Mouse (Mus musculus) cortical plate, adult 2 months (tissue): ENCODE data around the gene Pex14. TPM values are rescaled to one million over a fixed set of nuclear protein-coding genes. Genes with fewer than 3 reads are reported as not detected.
A peak's percentile ranks its signal among the peaks of the same experiment; 100 is the strongest.

Source experiments
- H3K27ac ChIP-seq: fragments of 200-500 bp; 2 replicates; pipeline ENCODE4 v1.5.1; 2012; ENCODE audit warnings: low read length, control low read depth, inconsistent platforms; ENCODE audit not compliant: insufficient read depth
- H3K4me1 ChIP-seq: fragments of 200-500 bp; 2 replicates; pipeline ENCODE4 v1.6.1; 2011; ENCODE audit warnings: low read length; ENCODE audit not compliant: control insufficient read depth, insufficient read depth
- H3K4me3 ChIP-seq: fragments of 200-500 bp; 2 replicates; pipeline ENCODE4 v1.5.1; 2011; ENCODE audit warnings: mild to moderate bottlenecking, low read length, control low read depth; ENCODE audit not compliant: insufficient read depth
- CTCF ChIP-seq: fragments of 200-500 bp; IDR thresholded peaks from 2 replicates; pipeline ENCODE4 v1.5.1; 2011; ENCODE audit warnings: mild to moderate bottlenecking, control low read depth, low read length; ENCODE audit not compliant: insufficient read depth; ENCODE audit errors: extremely low read depth
- POLR2A ChIP-seq: fragments of 200-500 bp; IDR thresholded peaks from 2 replicates; pipeline ENCODE4 v1.6.1; 2011; ENCODE audit warnings: mild to moderate bottlenecking, low read length, control low read depth; ENCODE audit not compliant: insufficient read depth; ENCODE audit errors: extremely low read depth
- polyA plus RNA-seq: library from polyadenylated mRNA; depleted of rRNA; stranded (reverse); fragments of >200 nt; gene quantifications from 2 replicates; pipeline ENCODE4 v1.2.3, GENCODE M21; 2012

The Pex14 gene
- polyA plus RNA-seq, 1 experiment: 42.4 TPM

DNA sequence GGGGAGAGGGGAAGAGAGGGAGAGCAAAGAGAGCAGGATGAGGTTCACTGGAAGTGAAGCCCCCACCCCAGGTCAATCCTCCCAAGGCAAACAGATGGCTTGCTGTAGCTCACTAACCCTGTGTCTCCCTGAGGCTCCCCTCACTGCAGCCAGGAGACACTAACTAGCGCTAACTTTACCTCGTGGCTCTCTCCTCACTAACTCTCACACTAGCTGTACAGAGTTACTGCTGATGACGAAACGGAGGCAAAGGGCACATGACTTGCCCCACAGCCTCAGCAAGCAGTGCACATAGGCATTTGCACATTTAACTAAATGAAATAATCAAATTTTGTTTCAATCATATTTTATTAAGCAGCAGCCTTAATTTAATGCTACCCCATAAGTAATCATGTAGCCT is 21.4 kb downstream of the Pex14 start:
- no peaks in the 10 kb centered on the region for H3K4me1 ChIP-seq
- no peak overlapping the region for H3K4me3 ChIP-seq
- no peak overlapping the region for H3K27ac ChIP-seq
- TF ChIP-seq POLR2A (no peak), CTCF (no peak)

DNA sequence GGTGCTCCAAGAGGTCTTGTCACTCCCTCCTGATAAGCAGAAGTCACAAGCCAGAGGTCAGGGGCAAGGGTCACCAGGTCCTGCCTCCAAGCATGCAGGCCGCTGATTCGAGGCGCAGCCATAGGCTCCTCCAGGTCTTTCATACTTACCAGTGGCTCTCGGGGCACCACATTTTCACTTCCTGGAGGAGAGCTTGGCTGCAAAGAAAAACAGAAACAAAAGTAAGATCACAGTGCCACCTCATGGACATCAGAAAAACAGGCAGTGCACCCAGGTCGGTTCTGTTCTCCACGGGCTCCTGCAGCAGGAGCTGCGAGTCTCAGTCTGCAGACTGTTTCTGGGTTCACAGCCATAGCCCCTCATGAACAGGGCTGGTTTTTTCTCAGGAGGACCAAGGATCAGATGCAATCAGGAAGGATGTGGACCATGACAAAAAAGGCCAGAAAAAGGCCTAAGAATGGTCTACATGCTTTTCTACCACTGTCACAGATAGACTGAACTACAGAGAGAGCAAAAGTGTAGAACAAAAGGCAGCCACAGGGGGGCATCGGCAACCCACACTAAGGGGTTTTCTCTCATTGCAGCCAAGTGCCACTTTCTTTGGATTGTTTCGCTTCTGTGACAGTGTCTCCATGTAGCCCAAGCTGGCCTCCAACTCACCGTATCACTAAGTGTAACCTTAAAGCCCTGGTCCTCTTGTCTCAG is 23.7 kb downstream of the Pex14 start:
- no peaks in the 10 kb centered on the region for H3K4me1 ChIP-seq
- H3K27ac ChIP-seq: no peak overlapping the region
- H3K4me3 ChIP-seq: no peak overlapping the region
- TF ChIP-seq POLR2A (no peak), CTCF (peak; percentile 67)

DNA sequence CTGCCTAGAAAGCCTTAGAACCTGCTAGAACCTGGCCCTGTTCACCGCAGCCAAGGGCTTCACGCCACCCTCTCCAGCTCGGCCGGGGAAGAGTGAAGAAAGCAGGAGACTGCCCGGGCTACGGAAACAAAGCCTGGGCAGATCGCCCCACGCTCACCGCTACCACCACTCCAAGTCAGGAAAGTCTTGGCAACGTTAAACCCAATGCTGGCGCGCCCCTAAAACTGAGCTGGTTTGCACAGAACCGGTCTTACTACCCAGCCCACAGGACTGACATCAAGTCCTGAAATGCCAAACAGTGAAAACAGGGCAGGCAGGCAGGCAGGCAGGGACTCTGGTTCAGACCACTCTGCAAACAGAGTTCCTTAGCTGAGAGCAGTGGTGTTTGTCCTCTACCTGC is 24.6 kb downstream of the Pex14 start:
- no peak overlapping the region for H3K4me3 ChIP-seq
- H3K4me1 ChIP-seq: no peaks in the 10 kb centered on the region
- no peak overlapping the region for H3K27ac ChIP-seq
- TF ChIP-seq POLR2A: no peak

DNA sequence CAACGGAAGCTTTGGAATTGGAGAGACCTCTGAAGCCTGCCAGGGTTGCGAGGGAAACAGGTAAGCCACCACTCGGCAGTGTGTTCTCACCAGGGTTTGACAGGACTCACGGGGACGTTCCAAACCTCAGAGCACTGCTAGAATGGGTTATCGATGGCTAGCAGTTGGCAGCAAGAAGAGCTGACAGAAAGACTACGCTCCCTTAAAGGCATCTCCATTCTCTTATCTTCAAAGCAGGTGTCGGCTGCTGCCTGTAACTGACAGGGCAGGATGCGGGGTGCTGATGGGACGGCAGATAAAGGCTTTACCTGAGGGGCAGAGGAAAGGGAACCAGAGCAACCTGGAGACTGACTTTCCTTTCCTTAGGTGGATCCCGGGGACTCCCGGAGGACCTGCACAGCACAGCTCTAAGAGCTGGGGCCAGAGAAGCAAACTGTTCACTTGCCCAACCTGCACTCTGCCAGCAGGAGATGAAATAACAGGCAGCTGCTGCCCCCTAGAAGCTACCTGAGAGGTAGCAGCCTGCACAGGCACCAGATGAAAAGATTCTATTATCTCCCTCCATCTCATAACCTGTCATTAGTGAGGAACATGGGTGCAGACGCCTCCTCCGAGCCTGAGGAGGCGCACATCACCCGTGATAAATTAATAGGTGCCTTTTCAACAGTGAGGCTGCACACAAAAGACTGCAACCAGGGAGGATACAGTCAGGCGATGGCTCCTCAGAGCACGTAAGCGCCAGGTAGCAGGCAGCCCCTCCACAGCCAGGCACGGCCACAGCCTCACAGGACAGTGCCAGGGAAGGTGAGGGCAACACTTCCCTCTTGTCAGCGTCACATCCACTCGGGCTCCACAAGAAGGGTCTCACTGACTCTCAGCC is 32.8 kb downstream of the Pex14 start:
- Histone ChIP-seq H3K27ac (no peak overlapping the region), H3K4me1 (no peaks in the 10 kb centered on the region), H3K4me3 (no peak overlapping the region)
- TF ChIP-seq CTCF (peak; percentile 44), POLR2A (no peak)

DNA sequence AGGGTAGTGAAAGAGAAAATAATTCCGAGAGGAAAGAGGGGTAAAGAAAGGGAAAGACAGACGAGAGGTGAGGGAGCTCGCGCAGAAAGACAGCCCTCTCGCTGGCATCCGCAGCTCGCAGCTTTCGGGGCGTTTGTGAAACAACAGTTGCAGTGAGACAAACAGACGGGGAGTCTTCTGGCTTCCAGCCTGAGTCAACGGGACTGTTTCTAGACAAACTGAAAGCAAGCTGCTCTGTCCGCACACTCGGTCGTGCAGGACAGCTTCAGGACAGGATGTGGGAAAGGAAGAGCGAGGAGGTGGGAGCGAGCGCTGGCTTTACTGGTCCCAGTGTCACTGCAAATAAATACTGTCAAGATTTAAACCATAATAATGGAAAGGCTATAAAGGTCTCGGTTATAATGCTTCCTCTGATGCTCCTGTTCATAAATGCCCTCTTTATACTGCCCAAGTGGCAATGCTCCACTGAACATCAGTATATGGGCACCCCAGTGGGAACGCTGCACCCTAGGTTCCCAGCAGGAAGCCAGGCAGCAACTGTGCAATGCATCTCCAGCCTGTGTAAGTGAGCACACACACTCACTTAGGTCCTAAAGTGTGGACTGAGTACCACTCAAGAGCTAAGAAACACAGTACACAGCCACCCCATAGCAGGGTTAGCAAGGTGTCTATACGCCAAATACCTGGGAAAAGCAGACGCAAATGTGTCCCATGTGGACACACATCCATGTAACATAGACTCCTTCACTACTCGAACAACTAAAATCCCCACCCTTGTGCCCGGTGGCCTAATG is 35.4 kb downstream of the Pex14 start:
- Histone ChIP-seq H3K4me3 (no peak overlapping the region), H3K27ac (no peak overlapping the region), H3K4me1 (peaks cover 4% of the 10 kb centered on the region)
- no peak for TF ChIP-seq POLR2A
- no peak for TF ChIP-seq CTCF

DNA sequence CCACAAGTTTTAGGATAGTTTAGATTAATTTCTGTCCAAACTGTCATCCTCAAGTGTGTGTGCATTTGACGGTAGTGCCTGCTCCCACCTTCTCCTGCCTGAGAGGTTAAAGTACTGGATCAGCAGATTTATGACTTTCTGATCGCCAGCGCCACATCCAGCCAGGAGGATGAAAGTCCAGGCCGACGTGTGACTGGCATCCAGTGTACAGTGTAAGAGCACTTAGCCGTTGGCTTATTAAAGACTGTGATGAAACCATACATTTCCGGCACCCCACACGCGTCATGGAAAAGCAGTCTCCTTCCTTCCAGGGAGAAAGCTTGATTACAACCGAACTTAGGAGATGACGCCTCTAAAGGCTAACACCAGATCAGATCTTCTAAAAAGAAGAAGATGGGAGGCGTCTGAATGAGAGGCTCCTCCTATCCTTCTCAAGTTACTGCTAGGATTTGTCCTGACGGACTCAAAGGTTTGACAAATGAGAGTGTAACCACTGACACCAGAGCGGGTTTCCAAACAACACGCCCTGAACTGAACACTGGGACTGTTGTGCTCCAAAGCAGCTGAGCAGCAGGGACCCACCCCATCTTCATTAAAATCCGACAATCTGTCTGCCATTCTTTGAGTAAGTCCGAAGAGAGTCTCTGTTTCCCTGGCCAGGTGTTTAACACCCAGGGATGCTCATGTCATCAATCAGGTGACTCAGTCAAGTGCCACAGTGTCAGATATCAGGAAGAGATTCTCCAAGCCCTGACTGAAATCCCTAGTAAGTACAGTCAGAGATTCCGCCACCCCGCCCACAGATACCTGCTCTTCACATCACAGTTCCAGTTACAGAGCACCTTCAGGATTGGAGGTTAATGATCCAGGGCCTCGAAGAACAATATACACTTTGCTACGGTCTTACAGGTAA is 37.0 kb downstream of the Pex14 start:
- no peak for TF ChIP-seq POLR2A
- TF ChIP-seq CTCF: no peak
- Histone ChIP-seq H3K27ac (no peak overlapping the region), H3K4me1 (peaks cover 9% of the 10 kb centered on the region), H3K4me3 (no peak overlapping the region)

DNA sequence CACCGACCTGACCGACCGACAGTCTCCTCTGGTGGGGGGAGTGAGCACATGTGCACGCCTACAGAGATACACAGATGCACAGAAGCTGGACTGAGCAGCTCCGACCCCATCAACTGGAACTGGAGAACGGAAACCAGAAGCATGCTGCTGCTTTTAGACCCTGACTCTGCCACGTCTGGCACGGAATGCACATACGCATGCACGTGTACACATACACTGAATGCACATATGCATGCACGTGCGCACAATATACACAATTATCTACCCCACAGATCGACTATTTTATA is 38.3 kb downstream of the Pex14 start:
- Histone ChIP-seq H3K27ac (no peak overlapping the region), H3K4me3 (no peak overlapping the region), H3K4me1 (peaks cover 9% of the 10 kb centered on the region)
- TF ChIP-seq CTCF: no peak
- no peak for TF ChIP-seq POLR2A

DNA sequence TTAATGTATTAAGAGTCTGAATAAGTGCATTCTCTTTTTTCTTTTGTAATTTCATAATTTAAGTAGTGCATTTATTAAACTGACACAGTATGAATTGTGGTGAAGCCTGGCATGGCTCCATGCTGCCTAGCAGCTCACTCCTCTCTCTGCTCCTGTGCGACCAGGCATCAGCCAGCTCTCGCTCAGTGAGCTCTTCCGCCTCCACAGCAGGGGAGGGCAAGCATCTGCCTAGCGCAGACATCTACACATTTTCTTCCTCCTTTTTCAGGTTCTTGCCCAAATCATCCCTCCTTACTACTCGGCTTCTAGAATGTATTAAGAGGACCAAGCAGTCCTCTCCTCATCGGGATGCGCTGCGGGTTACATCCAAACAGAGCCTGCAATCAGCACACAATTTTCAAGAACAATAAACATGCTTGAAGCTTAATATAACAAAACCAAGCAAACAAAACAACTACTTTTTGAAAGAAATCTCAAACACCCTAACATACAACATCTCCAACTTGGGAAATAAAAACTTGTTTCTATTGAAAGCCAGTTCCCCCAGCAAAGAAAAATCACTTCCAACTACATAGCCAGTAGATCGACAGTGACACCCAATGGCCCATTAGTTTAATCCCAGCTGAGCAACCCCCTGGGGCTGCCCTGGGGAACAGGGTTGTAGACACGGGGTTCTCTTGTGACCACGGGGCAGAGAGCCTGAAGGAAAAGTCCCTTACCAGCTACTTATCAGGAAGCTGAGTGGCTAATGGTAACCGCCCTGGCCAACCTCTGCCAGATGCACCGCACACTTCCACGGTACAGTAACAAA is 38.9 kb downstream of the Pex14 start:
- H3K4me3 ChIP-seq: no peak overlapping the region
- no peak overlapping the region for H3K27ac ChIP-seq
- TF ChIP-seq POLR2A: no peak
- peak; percentile 28; the same call in 1 of the 2 replicates for TF ChIP-seq CTCF
- peaks cover 9% of the 10 kb centered on the region for H3K4me1 ChIP-seq
